Mouse (Mus musculus) megakaryocyte, embryonic 14.5 days (primary cell): Measurements from ENCODE around the gene Cdk2. TPM values are rescaled to one million over a fixed set of nuclear protein-coding genes. Genes with fewer than 3 reads are reported as not detected.
A peak's percentile ranks its signal among the peaks of the same experiment; 100 is the strongest.
"Not testable (repeated sequence)": the region's sequence is repeated elsewhere in the genome, so short reads cannot be mapped to it uniquely, and the experiment has no call there.

ENCODE experiments used
- H3K27me3 ChIP-seq: replicated peaks from 2 replicates; pipeline ENCODE3; 2012; ENCODE audit warnings: inconsistent platforms
- H3K36me3 ChIP-seq: replicated peaks from 2 replicates; pipeline ENCODE3; 2012; ENCODE audit warnings: low read length, inconsistent platforms, mixed read lengths
- H3K4me1 ChIP-seq: 2 replicates; pipeline ENCODE4 v1.6.1; 2012; ENCODE audit warnings: inconsistent platforms
- H3K4me3 ChIP-seq: replicated peaks from 2 replicates; pipeline ENCODE3; 2012; ENCODE audit warnings: moderate library complexity, mild to moderate bottlenecking, inconsistent platforms
- H3K9me3 ChIP-seq: 2 replicates; pipeline ENCODE4 v1.6.1; 2012; ENCODE audit warnings: inconsistent platforms
- FLI1 ChIP-seq: IDR thresholded peaks from 2 replicates; pipeline ENCODE4 v1.6.1; 2012; ENCODE audit warnings: low read length, inconsistent platforms, mixed read lengths
- GATA1 ChIP-seq: IDR thresholded peaks from 3 replicates; pipeline ENCODE4 v1.6.1; 2012; ENCODE audit warnings: mixed read lengths, low read length, inconsistent platforms, borderline replicate concordance
- polyA plus RNA-seq: library from polyadenylated mRNA; stranded (reverse); fragments of >175 nt; gene quantifications from 2 replicates; pipeline ENCODE4 v1.2.3, GENCODE M21; 2012; ENCODE audit warnings: low replicate concordance; ENCODE audit not compliant: insufficient read depth

The Cdk2 gene
- polyA plus RNA-seq, 1 experiment: 5.7 TPM

DNA sequence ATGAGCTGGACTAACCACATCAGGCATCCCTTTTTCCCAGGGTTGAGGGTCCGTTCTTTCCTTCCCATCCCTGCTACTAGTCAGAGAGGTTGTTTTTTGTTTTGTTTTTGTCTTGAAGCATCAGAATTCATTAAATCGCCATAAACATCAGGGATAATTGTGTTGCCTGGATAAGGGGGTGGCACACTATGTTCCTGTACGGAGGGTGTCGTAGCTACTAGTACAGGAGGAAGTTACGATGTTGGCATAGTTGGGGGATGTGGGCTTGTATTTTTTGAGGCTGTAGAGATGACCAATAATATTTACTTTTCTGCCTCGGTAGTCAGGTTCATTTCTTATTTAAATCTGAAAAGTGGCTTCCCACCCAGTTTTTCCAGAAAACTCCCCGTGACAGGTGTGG is 38.4 kb upstream of the Cdk2 start:
- Histone ChIP-seq H3K4me3 (peak overlapping the region; percentile 97), H3K36me3 (peaks cover 5% of the 10 kb centered on the region), H3K4me1 (peaks cover 82% of the 10 kb centered on the region), H3K27me3 (no peaks in the 10 kb centered on the region), H3K9me3 (no peaks in the 10 kb centered on the region)
- TF ChIP-seq FLI1: no peak
- no peak for TF ChIP-seq GATA1

- peak overlapping the region; percentile 97 for H3K4me3 ChIP-seq
- no peaks in the 10 kb centered on the region for H3K27me3 ChIP-seq
- no peaks in the 10 kb centered on the region for H3K9me3 ChIP-seq
- TF ChIP-seq GATA1 (no peak), FLI1 (no peak)
- H3K4me1 ChIP-seq: peaks cover 83% of the 10 kb centered on the region
- H3K36me3 ChIP-seq: peaks cover 6% of the 10 kb centered on the region
Measured at GRCm38 (mm10) chr10:128742616-128743015, 37.8 kb upstream of the Cdk2 start.

GRCm38 (mm10) chr10:128740296-128740695 is 35.5 kb upstream of the Cdk2 start:
- Histone ChIP-seq H3K27me3 (no peaks in the 10 kb centered on the region), H3K36me3 (peaks cover 25% of the 10 kb centered on the region), H3K9me3 (no peaks in the 10 kb centered on the region), H3K4me3 (peak overlapping the region; percentile 88), H3K4me1 (peaks cover 70% of the 10 kb centered on the region)
- TF ChIP-seq GATA1: no peak
- no peak for TF ChIP-seq FLI1

DNA sequence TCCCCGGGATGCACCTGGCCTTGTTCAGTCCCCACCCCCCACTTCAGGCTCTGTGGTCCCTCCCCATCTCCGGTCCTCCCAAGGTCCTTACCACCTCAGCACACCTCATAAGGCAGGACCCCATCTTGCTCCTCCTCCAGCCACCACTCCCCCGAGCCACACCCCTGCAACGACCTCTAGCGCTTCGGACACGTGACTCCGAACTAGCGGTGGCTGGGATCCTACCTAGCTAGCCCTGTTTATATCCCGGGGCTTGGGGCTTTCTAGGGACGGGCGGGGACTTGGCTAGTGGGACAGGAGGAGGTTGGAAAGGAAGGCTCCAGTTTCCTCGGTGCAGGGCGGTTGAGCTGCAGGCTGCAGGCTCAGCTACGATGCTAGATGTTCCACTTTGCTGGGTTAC is 32.6 kb upstream of the Cdk2 start:
- Histone ChIP-seq H3K27me3 (no peaks in the 10 kb centered on the region), H3K4me1 (peaks cover 45% of the 10 kb centered on the region), H3K4me3 (no peak overlapping the region), H3K9me3 (peaks cover 8% of the 10 kb centered on the region), H3K36me3 (peaks cover 49% of the 10 kb centered on the region)
- TF ChIP-seq GATA1 (no peak), FLI1 (no peak)

- Histone ChIP-seq H3K36me3 (peaks cover 91% of the 10 kb centered on the region), H3K27me3 (no peaks in the 10 kb centered on the region), H3K4me3 (no peak overlapping the region), H3K9me3 (peaks cover 8% of the 10 kb centered on the region), H3K4me1 (peaks cover 11% of the 10 kb centered on the region)
- TF ChIP-seq FLI1 (no peak), GATA1 (no peak)
Measured at GRCm38 (mm10) chr10:128731992-128732391, 27.2 kb upstream of the Cdk2 start.

- Histone ChIP-seq H3K27me3 (no peaks in the 10 kb centered on the region), H3K4me1 (peaks cover 12% of the 10 kb centered on the region), H3K4me3 (peak overlapping the region; percentile 72), H3K9me3 (peaks cover 8% of the 10 kb centered on the region), H3K36me3 (peaks cover 90% of the 10 kb centered on the region)
- TF ChIP-seq FLI1 (no peak), GATA1 (no peak)
Measured at GRCm38 (mm10) chr10:128731002-128731433, 26.2 kb upstream of the Cdk2 start.

- no peaks in the 10 kb centered on the region for H3K27me3 ChIP-seq
- peaks cover 12% of the 10 kb centered on the region for H3K4me1 ChIP-seq
- H3K4me3 ChIP-seq: no peak overlapping the region
- TF ChIP-seq FLI1 (no peak), GATA1 (no peak)
- H3K9me3 ChIP-seq: peaks cover 4% of the 10 kb centered on the region
- peaks cover 83% of the 10 kb centered on the region for H3K36me3 ChIP-seq
Measured at GRCm38 (mm10) chr10:128728059-128728458, 23.2 kb upstream of the Cdk2 start.

DNA sequence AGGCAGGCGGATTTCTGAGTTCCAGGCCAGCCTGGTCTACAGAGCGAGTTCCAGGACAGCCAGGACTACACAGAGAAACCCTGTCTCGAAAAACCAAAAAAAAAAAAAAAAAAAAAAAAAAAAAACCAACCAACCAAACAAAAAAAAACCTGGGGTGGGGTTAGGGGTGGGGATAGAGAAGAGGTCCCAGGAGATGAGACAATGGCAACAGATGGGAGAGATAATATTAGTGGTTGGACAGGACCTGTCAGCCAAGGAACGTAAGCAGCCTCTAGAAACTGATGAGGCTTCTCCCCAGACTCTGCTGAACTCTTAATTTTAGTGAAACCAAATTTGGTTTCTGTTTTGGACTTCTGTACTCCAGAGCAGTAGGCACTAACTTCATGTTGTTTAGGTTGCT is 20.6 kb upstream of the Cdk2 start:
- H3K4me1 ChIP-seq, H3K27me3 ChIP-seq, H3K4me3 ChIP-seq, H3K9me3 ChIP-seq: not testable (repeated sequence)
- peaks cover 82% of the 10 kb centered on the region for H3K36me3 ChIP-seq

- Histone ChIP-seq H3K4me1 (peaks cover 9% of the 10 kb centered on the region), H3K27me3 (peaks cover 5% of the 10 kb centered on the region), H3K36me3 (peaks cover 29% of the 10 kb centered on the region), H3K9me3 (no peaks in the 10 kb centered on the region), H3K4me3 (no peak overlapping the region)
- TF ChIP-seq FLI1: no peak
- TF ChIP-seq GATA1: no peak
Measured at GRCm38 (mm10) chr10:128715559-128716537, 11.0 kb upstream of the Cdk2 start.

GRCm38 (mm10) chr10:128711318-128711717 is 6.5 kb upstream of the Cdk2 start:
- H3K4me3 ChIP-seq, H3K27me3 ChIP-seq, H3K36me3 ChIP-seq, H3K9me3 ChIP-seq: not testable (repeated sequence)
- peaks cover 15% of the 10 kb centered on the region for H3K4me1 ChIP-seq
